In the genomic region with DNA sequence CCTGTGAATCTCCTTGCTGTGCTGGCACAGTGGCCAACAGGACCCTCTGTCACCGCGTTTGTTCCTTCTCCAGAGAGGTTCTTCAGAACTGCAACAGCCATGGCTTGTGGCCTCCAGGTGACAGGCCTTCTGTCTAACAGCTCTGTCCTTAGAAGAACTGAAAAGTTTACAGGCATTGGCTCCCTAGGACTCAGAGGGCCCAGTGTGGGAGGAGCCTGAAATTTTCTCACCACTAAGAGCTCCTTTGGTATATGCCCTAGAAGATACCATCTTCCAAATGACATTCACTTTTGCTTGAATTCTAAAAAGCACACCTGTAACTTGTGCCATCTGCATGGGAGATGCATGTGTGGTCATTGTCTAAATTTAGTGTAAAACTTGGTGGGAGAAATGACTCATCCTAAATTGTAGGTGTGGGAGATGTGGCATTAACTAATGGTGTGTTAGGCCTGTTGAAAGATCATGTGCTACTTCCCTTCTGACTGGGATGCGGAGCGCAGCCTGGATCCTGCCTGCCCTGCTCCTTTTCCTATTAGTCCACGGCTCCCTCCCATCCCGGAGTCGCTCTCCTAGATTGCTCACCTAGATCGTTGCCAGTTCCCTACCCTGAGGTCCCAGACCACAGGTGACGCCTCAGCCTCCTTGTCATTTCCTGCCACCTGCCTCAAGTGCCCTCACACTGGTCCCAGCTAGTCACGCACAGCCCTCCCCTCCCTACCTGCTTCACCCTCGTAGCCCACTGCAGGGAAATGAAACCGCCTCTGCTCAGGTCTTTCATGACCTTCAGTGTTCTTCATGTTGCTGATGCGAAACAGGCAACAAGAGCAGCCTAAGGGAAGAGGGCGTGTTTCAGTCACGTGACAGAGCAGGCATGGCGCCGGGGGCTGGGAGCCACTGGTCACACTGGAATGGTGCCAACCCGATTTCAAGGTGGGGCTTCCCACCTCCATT, we compare ENCODE assay signal across 8 mouse cellular contexts. TPM values are rescaled to one million over a fixed set of nuclear protein-coding genes. Genes with fewer than 3 reads are reported as not detected.
DNase-seq lines count a peak whose midpoint lies in the region; ATAC-seq and TF ChIP-seq lines count a peak whose summit lies in the region.

No protein-coding gene starts in this region.

- H3K27me3 ChIP-seq in liver, adult 2 months (ENCODE audit: control insufficient read depth, insufficient read depth, low read length) = no peaks in the 10 kb centered on the region
- no peaks in the 10 kb centered on the region for H3K27me3 ChIP-seq in liver, embryonic 11.5 days (replicated peaks; ENCODE audit: control insufficient read depth, insufficient read depth, low read length)
- H3K27me3 ChIP-seq in stomach, embryonic 16.5 days (ENCODE audit: control insufficient read depth, insufficient read depth, low read length) = no peaks in the 10 kb centered on the region

- WGBS in liver, adult 2 months = 78% methylated on average over 18 of the region's 18 CpGs
- whole genome bisulfite sequencing in liver, embryonic 11.5 days = 85% methylated on average over 18 of the region's 18 CpGs
- WGBS in stomach, embryonic 16.5 days = 69% methylated on average over 18 of the region's 18 CpGs

- H3K4me2 ChIP-seq in liver, embryonic 11.5 days = no peak overlapping the region
- no peak overlapping the region; the same call in 1 of the 2 replicates for H3K4me2 ChIP-seq in stomach, embryonic 16.5 days (ENCODE audit: low read depth, low read length)

- no peak overlapping the region for H3K4me3 ChIP-seq in liver, adult 2 months (ENCODE audit: insufficient read depth, low read depth, low read length)
- no peak overlapping the region for H3K4me3 ChIP-seq in liver, embryonic 11.5 days (ENCODE audit: low read depth, low read length)
- no peak overlapping the region for H3K4me3 ChIP-seq in stomach, embryonic 16.5 days (replicated peaks; ENCODE audit: low read length)

- TF ChIP-seq CTCF in liver, adult 2 months (IDR thresholded peaks at IDR 0.05; ENCODE audit: low read depth, low read length) = no peak

- DNase-seq in liver, adult 2 months (ENCODE audit: extremely low read depth, low read depth, low spot score) = no peak
- DNase-seq in liver, embryonic 11.5 days (ENCODE audit: low spot score) = no peak
- DNase-seq in lung, postnatal 25 days (ENCODE audit: low spot score) = peak; percentile 56
- no peak for DNase-seq in testis, postnatal 14 days (ENCODE audit: low spot score)
- DNase-seq in gastrocnemius, adult 18-20 months (ENCODE audit: low spot score) = no peak

- no peak overlapping the region for H3K9ac ChIP-seq in liver, adult 2 months (ENCODE audit: low read depth, low read length)
- H3K9ac ChIP-seq in liver, embryonic 11.5 days (ENCODE audit: low read depth, low read length) = no peak overlapping the region
- H3K9ac ChIP-seq in stomach, embryonic 16.5 days (ENCODE audit: low read length) = peak overlapping the region; percentile 6; the same call in 1 of the 2 replicates

- ATAC-seq in liver, embryonic 11.5 days (replicated peaks; ENCODE audit: low FRiP score) = no peak
- peak; percentile 61; the same call in 1 of the 2 replicates for ATAC-seq in erythroblast, adult 5-6 weeks (replicated peaks; ENCODE audit: low FRiP score, poor library complexity, severe bottlenecking)
- ATAC-seq in inflammation-experienced regulatory T-cells, adult 6 months = peak; percentile 87
- no peak; the same call in 1 of the 2 replicates for ATAC-seq in stomach, embryonic 16.5 days (ENCODE audit: insufficient read depth, low FRiP score)

- no peaks in the 10 kb centered on the region for H3K36me3 ChIP-seq in liver, adult 2 months (ENCODE audit: control insufficient read depth, insufficient read depth, low read length)
- peaks cover 3% of the 10 kb centered on the region; the same call in 1 of the 2 replicates for H3K36me3 ChIP-seq in liver, embryonic 11.5 days (ENCODE audit: control insufficient read depth, insufficient read depth, low read length)
- H3K36me3 ChIP-seq in stomach, embryonic 16.5 days (ENCODE audit: control insufficient read depth, insufficient read depth, low read length) = no peaks in the 10 kb centered on the region

- peaks cover 41% of the 10 kb centered on the region for H3K79me2 ChIP-seq in liver, adult 2 months (ENCODE audit: control insufficient read depth, insufficient read depth, low read length)

- TF ChIP-seq POLR2A in liver, adult 2 months (IDR thresholded peaks at IDR 0.05; ENCODE audit: extremely low read depth, insufficient read depth, low read length) = no peak

- 0 out of 2 replicates have a peak overlapping the region, but pooled peaks have one; percentile 6 for H3K27ac ChIP-seq in liver, adult 2 months (replicated peaks; ENCODE audit: insufficient read depth, low read depth, low read length)
- no peak overlapping the region for H3K27ac ChIP-seq in liver, embryonic 11.5 days (ENCODE audit: low read depth, low read length)
- H3K27ac ChIP-seq in stomach, embryonic 16.5 days (ENCODE audit: low read length) = peak overlapping the region; percentile 28

- peaks cover 27% of the 10 kb centered on the region for H3K4me1 ChIP-seq in liver, adult 2 months (ENCODE audit: control insufficient read depth, insufficient read depth, low read length)
- H3K4me1 ChIP-seq in liver, embryonic 11.5 days (replicated peaks; ENCODE audit: control insufficient read depth, insufficient read depth, low read length) = peaks cover 41% of the 10 kb centered on the region
- peaks cover 79% of the 10 kb centered on the region for H3K4me1 ChIP-seq in stomach, embryonic 16.5 days (ENCODE audit: control insufficient read depth, insufficient read depth, low read length)

- no peaks in the 10 kb centered on the region for H3K9me3 ChIP-seq in liver, embryonic 11.5 days (ENCODE audit: control insufficient read depth, low read length)
- no peaks in the 10 kb centered on the region for H3K9me3 ChIP-seq in stomach, embryonic 16.5 days (replicated peaks; ENCODE audit: control insufficient read depth, low read length)

RNA-seq across cellular contexts. Expression of a gene that starts 20.2 kb away (rescaled TPM):
- under 0.01 and 0.07 TPM in 2 replicates for total RNA-seq in liver, adult 2 months (2014; rRNA removed)
- 0.02 TPM in 1 of 2 replicates, not detected in the other for polyA plus RNA-seq in liver, adult 2 months (2012; rRNA removed)
- 0.14 TPM in 1 of 2 replicates, not detected in the other for polyA plus RNA-seq in liver, embryonic 11.5 days (2014; fragmentation: Nextera tagmentation; extraction: Ambion mirVana)
- total RNA-seq in erythroblast, adult 5-6 weeks (2015; ENCODE audit: low replicate concordance) = not detected in 2 replicates
- total RNA-seq in erythroblast, adult 5-6 weeks (2017; ENCODE audit: low replicate concordance) = not detected in 2 replicates
- polyA plus RNA-seq in inflammation-experienced regulatory T-cells, adult 6 months (2017; shearing (Covaris generic)) = under 1 TPM in 2 of 3 experiments, not detected in 1; 0.16 to 0.38 TPM
- polyA plus RNA-seq in stomach, embryonic 16.5 days (2015; fragmentation: Nextera tagmentation; extraction: Ambion mirVana) = 0.10 TPM in 2 replicates
- total RNA-seq in gastrocnemius, adult 18-20 months (2021) = not detected

Comparison
In these comparisons a context has a peak if more than half of its experiments do, and no peak if none do; other contexts are left out.
1. ATAC-seq: peak in erythroblast, adult 5-6 weeks (single experiment) and inflammation-experienced regulatory T-cells, adult 6 months (single experiment); none in liver, embryonic 11.5 days (single experiment) and stomach, embryonic 16.5 days (single experiment).